Mouse (Mus musculus): ENCODE results near the gene Slc9a3r2. TPM values are rescaled to one million over a fixed set of nuclear protein-coding genes. Genes with fewer than 3 reads are reported as not detected.
"Not testable (repeated sequence)": the region's sequence is repeated elsewhere in the genome, so short reads cannot be mapped to it uniquely, and the experiment has no call there.

Slc9a3r2 gene
- polyA plus RNA-seq, 1 experiment from 2014 or later, result 56.6 TPM

DNA sequence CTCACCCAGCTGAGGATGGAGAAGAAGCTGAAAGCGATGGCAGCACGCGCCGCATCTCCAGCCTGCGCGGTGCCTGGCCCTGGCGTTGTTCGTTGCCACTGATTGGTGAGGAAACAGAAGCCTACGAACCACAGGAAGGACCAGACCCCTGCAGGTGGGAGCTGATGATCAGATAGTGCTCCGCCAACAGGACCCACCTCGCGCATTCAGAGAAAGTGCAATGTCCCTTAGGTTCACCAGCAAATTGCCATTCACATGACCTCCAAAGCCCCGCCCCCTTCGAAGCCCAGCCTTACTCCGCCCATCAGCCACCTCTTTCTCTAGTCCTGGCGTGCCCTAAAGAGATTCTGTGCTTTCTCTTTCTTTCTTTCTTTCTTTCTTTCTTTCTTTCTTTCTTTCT, 36.4 kb upstream of the Slc9a3r2 start:
- Histone ChIP-seq H3K9me3 (replicated peaks) (no peaks in the 10 kb centered on the region), H3K4me3 (0 out of 2 replicates have a peak overlapping the region, but pooled peaks have one; percentile 2), H3K4me2 (peak overlapping the region; percentile 53), H3K9ac (no peak overlapping the region), H3K27ac (ENCODE audit: poor library complexity, severe bottlenecking) (no peak overlapping the region), H3K4me1 (replicated peaks) (peaks cover 22% of the 10 kb centered on the region), H3K36me3 (peaks cover 10% of the 10 kb centered on the region), H3K27me3 (replicated peaks) (peaks cover 58% of the 10 kb centered on the region)
- peak; percentile 48; the same call in 1 of the 2 replicates for ATAC-seq (ENCODE audit: insufficient number of reproducible peaks, low FRiP score)
- whole genome bisulfite sequencing, result 25% methylated on average over 16 of the region's 16 CpGs

DNA sequence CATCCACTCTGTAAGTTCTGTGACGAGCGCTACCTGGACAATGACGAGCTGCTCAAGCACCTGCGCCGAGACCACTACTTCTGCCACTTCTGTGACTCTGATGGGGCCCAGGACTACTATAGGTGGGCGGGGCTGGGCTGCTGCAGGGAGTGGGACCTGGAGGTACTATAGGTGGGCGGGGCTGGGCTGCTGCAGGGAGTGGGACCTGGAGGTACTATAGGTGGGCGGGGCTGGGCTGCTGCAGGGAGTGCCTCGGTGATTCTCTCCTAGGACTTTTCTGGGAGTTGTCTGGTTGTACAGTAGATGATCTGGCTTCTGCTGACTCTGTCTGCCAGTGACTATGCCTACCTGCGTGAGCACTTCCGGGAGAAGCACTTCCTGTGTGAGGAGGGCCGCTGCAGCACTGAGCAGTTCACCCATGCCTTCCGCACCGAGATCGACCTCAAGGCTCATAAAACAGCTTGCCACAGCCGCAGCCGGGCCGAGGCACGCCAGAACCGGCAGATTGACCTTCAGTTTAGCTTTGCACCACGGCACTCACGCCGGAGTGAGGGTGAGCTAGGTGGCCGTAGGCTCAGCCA, 27.5 kb upstream of the Slc9a3r2 start:
- no peak overlapping the region for H3K27ac ChIP-seq (ENCODE audit: poor library complexity, severe bottlenecking)
- H3K9ac ChIP-seq, result no peak overlapping the region
- H3K9me3 ChIP-seq (replicated peaks), result no peaks in the 10 kb centered on the region
- peaks cover 62% of the 10 kb centered on the region for H3K36me3 ChIP-seq
- no peak overlapping the region for H3K4me3 ChIP-seq
- H3K4me2 ChIP-seq, result no peak overlapping the region
- no peak for ATAC-seq (ENCODE audit: insufficient number of reproducible peaks, low FRiP score)
- H3K27me3 ChIP-seq (replicated peaks), result no peaks in the 10 kb centered on the region
- 89% methylated on average over 24 of the region's 24 CpGs for WGBS
- H3K4me1 ChIP-seq (replicated peaks), result peaks cover 25% of the 10 kb centered on the region

DNA sequence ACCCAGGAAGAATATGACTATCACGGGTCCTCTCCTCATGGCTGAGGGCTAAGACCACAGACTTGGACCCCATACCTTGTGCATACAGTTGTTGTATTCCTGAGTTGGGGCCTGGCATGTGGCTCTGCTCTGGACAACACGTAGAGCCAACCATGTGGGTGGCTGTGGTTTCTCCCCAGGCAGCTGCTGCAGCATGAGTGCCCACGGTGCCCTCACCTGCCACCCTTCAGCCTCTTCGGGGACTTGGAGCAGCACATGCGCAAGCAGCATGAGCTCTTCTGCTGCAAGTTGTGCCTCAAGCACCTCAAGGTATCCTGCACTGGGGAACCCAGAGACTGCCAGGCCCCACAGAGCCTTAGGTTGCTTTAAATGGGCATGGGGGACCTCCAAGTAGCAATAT, 26.8 kb upstream of the Slc9a3r2 start:
- 92% methylated on average over 5 of the region's 5 CpGs for WGBS
- Histone ChIP-seq H3K4me2 (no peak overlapping the region), H3K4me3 (no peak overlapping the region), H3K4me1 (replicated peaks) (peaks cover 32% of the 10 kb centered on the region), H3K9me3 (replicated peaks) (no peaks in the 10 kb centered on the region), H3K36me3 (peaks cover 55% of the 10 kb centered on the region), H3K9ac (no peak overlapping the region), H3K27ac (ENCODE audit: poor library complexity, severe bottlenecking) (no peak overlapping the region), H3K27me3 (replicated peaks) (no peaks in the 10 kb centered on the region)
- ATAC-seq (ENCODE audit: insufficient number of reproducible peaks, low FRiP score), result no peak

DNA sequence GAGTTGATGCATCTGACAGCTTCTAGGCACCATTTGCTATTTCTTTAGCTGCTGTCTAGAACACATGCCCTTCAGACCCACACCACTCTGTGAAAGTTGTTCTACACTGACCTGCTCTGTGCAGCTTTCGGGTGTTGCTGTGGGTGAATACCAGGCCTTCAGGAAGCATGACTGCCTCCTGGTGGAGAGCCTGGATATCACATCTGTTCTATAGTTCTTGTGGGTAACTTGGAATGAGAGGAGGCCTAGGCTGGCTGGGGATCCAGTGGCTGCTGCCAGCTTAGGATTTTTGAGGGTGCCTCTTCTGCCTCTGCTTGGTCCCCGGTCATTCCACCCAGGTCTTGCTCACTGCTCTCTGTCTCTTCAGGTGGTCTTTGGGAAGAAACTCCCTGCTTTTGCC, 26.1 kb upstream of the Slc9a3r2 start:
- H3K4me1 ChIP-seq (replicated peaks), result peaks cover 39% of the 10 kb centered on the region
- H3K4me3 ChIP-seq, result no peak overlapping the region
- no peaks in the 10 kb centered on the region for H3K9me3 ChIP-seq (replicated peaks)
- no peak overlapping the region for H3K9ac ChIP-seq
- H3K27ac ChIP-seq (ENCODE audit: poor library complexity, severe bottlenecking), result no peak overlapping the region
- ATAC-seq (ENCODE audit: insufficient number of reproducible peaks, low FRiP score), result no peak
- peaks cover 49% of the 10 kb centered on the region for H3K36me3 ChIP-seq
- no peak overlapping the region for H3K4me2 ChIP-seq
- WGBS, result 67% methylated on average over 2 of the region's 2 CpGs
- no peaks in the 10 kb centered on the region for H3K27me3 ChIP-seq (replicated peaks)

DNA sequence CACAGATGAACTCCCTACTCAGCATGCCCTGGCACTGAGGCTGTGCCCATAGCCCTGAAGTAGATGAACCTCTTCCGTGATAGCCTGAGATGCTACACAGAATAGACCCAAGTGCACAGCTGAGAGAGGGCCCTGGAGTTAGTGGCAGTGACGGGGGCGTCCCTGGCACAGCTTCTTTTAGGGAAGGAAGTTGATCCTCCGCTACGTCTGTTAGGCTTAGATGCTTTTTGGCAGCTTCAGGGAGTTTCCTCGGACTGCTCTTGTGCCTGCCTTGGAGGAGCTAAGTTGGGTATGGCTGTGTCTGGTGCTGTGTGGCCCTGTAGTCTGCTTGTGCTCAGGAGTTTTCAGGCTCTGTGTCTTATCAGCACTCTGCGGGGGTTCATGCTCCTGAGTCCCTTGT, 24.1 kb upstream of the Slc9a3r2 start:
- H3K4me2 ChIP-seq, result no peak overlapping the region
- H3K9ac ChIP-seq, result 0 out of 2 replicates have a peak overlapping the region, but pooled peaks have one; percentile 0
- H3K27me3 ChIP-seq (replicated peaks), result no peaks in the 10 kb centered on the region
- WGBS, result 60% methylated on average over 7 of the region's 7 CpGs
- no peak for ATAC-seq (ENCODE audit: insufficient number of reproducible peaks, low FRiP score)
- H3K4me1 ChIP-seq (replicated peaks), result peaks cover 49% of the 10 kb centered on the region
- no peak overlapping the region for H3K27ac ChIP-seq (ENCODE audit: poor library complexity, severe bottlenecking)
- H3K4me3 ChIP-seq, result no peak overlapping the region
- peaks cover 30% of the 10 kb centered on the region for H3K36me3 ChIP-seq
- no peaks in the 10 kb centered on the region for H3K9me3 ChIP-seq (replicated peaks)

DNA sequence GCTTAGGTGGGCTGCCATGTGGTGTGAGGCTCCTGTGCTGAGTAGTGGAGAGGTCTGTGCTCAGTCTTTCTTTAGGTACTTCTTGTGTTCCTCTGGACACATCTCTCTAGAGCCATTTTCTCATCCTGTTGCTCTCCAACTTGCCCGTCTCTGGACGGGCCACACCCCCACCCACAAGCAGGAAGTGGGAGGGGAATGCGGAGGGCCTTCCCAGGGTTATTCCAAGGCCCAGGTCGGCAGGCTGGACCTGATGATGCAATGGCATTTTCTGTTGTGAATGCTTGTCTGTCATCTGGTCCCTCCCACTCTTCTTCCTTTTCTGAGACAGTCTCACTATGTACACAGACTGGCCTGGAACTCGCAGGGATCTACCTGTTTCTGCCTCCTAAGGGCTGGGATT, 22.0 kb upstream of the Slc9a3r2 start:
- Histone ChIP-seq H3K36me3 (peaks cover 9% of the 10 kb centered on the region), H3K4me2 (peak overlapping the region; percentile 26), H3K4me1 (replicated peaks) (peaks cover 55% of the 10 kb centered on the region), H3K9me3 (replicated peaks) (no peaks in the 10 kb centered on the region), H3K27ac (ENCODE audit: poor library complexity, severe bottlenecking) (no peak overlapping the region), H3K9ac (no peak overlapping the region), H3K4me3 (no peak overlapping the region), H3K27me3 (replicated peaks) (no peaks in the 10 kb centered on the region)
- no peak for ATAC-seq (ENCODE audit: insufficient number of reproducible peaks, low FRiP score)
- WGBS, result 25% methylated on average over 5 of the region's 5 CpGs

DNA sequence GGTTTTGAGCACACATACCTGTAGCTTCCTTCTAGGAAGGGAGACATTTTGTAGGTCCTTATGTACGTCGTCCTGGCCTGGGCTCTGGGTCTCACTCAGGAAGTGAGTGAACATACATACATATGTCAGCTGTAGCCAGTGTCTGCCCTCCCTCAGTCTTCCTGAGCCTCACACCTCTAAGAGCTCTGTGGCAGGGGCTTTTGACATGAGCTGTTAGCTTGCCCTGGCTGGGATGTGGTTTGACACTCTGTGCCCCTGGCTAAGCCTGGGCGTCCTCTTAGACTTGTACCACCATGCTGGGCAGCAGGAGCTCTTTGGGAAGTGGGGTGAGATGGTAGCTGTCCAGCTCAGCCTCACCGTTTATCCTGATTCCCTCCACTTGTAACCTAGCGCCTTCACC, 21.2 kb upstream of the Slc9a3r2 start:
- Histone ChIP-seq H3K4me1 (replicated peaks) (peaks cover 55% of the 10 kb centered on the region), H3K27me3 (replicated peaks) (no peaks in the 10 kb centered on the region), H3K4me3 (peak overlapping the region; percentile 97; the same call in 1 of the 2 replicates), H3K9ac (peak overlapping the region; percentile 98; the same call in 1 of the 2 replicates), H3K9me3 (replicated peaks) (no peaks in the 10 kb centered on the region), H3K4me2 (peak overlapping the region; percentile 90), H3K27ac (ENCODE audit: poor library complexity, severe bottlenecking) (no peak overlapping the region; the same call in 1 of the 2 replicates), H3K36me3 (peaks cover under 1% of the 10 kb centered on the region)
- ATAC-seq (ENCODE audit: insufficient number of reproducible peaks, low FRiP score), result no peak
- WGBS, result 65% methylated on average over 5 of the region's 5 CpGs

DNA sequence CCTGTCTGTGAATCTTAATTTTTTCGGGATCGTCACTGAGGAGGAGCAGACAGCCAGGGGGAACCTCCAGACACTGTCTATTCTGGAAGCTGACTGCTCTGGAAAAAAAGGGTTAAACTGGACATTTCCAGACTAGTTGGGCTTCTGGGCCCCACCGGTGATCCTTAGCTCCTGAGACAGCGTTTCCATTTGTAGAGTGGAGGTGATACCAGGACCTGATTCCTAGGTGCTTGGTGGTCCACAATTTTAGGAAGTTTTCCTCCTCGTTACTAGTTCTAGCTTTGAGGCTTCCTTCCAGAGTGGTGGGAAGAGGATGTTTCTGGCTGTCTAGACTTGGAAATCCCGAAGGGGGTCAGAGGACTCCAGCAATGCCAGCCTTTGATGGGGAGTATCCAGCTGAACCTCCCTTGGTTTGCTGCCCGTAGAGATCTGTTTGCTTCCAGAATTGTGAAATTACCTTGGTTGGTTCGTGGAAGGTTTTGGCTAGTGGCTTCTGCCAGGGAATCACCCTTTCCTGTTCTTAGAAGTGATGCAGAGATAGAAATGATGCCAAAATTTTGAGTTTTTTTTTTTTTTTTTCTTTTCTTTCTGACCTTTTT, 20.2 kb upstream of the Slc9a3r2 start:
- Histone ChIP-seq H3K9me3 (replicated peaks) (no peaks in the 10 kb centered on the region), H3K27me3 (replicated peaks) (no peaks in the 10 kb centered on the region; the same call in 1 of the 2 replicates), H3K9ac (peak overlapping the region; percentile 98), H3K27ac (ENCODE audit: poor library complexity, severe bottlenecking) (peak overlapping the region; percentile 84), H3K4me1 (replicated peaks) (peaks cover 47% of the 10 kb centered on the region), H3K36me3 (no peaks in the 10 kb centered on the region), H3K4me2 (peak overlapping the region; percentile 90), H3K4me3 (peak overlapping the region; percentile 97)
- 12% methylated on average over 8 of the region's 8 CpGs for WGBS
- no peak for ATAC-seq (ENCODE audit: insufficient number of reproducible peaks, low FRiP score)

DNA sequence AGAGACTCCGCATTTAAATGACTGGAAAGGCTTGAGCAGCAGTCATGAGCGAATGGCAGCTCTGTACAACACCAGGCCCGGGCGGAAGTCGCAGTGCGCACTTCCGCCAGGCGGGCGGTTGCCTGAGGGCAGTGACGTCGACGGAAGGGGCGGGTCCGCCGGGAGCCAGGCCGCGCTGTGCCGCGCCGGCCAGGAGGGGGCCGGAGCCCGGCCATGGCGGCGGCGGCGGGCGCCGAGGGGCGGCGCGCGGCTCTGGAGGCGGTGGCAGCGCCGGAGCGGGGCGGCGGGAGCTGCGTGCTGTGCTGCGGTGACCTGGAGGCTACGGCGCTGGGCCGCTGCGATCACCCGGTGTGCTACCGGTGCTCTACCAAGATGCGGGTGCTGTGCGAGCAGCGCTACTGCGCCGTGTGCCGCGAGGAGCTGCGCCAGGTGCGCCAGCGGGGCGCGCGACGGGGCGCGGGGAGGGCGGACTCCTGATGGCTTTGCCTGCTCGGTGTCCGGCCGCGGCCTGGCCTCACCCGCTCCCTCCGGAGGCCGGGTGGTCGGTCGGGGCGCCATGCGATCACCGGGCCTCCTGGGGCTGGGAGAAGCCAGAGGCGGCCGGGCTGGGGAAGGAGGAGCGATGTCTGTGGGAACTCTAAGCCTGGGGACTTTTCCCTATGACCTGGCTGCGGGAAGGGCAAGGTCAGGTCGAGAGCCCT, 19.6 kb upstream of the Slc9a3r2 start, which contains the start of gene Zfp598:
Gene Zfp598, plus strand, starts transcription at position 143 of the 701 bp plus-strand sequence.
- no peaks in the 10 kb centered on the region for H3K36me3 ChIP-seq
- H3K27ac ChIP-seq (ENCODE audit: poor library complexity, severe bottlenecking), result peak within 1 kb of the TSS; percentile 84
- peak within 1 kb of the TSS; percentile 97 for H3K4me3 ChIP-seq
- peaks cover 47% of the 10 kb centered on the region for H3K4me1 ChIP-seq (replicated peaks)
- under 1% methylated on average over 75 of the region's 80 CpGs for WGBS
- H3K4me2 ChIP-seq, result peak within 1 kb of the TSS; percentile 90
- H3K9ac ChIP-seq, result peak within 1 kb of the TSS; percentile 98
- ATAC-seq (ENCODE audit: insufficient number of reproducible peaks, low FRiP score), result peak; percentile 98
- no peaks in the 10 kb centered on the region; the same call in 1 of the 2 replicates for H3K27me3 ChIP-seq (replicated peaks)
- no peaks in the 10 kb centered on the region for H3K9me3 ChIP-seq (replicated peaks)

DNA sequence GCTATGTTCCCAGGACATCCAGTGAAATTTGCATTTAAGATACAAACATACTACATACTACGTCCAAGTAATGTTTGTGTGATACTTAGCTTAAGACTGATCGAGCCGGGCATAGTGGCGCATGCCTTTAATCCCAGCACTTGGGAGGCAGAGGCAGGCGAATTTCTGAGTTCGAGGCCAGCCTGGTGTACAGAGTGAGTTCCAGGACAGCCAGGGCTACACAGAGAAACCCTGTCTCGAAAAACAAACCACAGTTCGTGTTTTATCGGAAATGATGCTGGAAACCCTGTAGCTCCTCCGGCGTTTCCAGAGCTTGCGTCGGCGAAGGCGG, 19.1 kb upstream of the Slc9a3r2 start:
- Histone ChIP-seq H3K9ac (peak overlapping the region; percentile 98), H3K4me3 (peak overlapping the region; percentile 97), H3K4me2 (peak overlapping the region; percentile 90), H3K27ac (ENCODE audit: poor library complexity, severe bottlenecking) (peak overlapping the region; percentile 84), H3K4me1 (replicated peaks) (peaks cover 43% of the 10 kb centered on the region)
- not testable (repeated sequence) for ATAC-seq (ENCODE audit: insufficient number of reproducible peaks, low FRiP score); H3K9me3 ChIP-seq (replicated peaks); H3K36me3 ChIP-seq; H3K27me3 ChIP-seq (replicated peaks)
- 11% methylated on average over 15 of the region's 15 CpGs for WGBS

DNA sequence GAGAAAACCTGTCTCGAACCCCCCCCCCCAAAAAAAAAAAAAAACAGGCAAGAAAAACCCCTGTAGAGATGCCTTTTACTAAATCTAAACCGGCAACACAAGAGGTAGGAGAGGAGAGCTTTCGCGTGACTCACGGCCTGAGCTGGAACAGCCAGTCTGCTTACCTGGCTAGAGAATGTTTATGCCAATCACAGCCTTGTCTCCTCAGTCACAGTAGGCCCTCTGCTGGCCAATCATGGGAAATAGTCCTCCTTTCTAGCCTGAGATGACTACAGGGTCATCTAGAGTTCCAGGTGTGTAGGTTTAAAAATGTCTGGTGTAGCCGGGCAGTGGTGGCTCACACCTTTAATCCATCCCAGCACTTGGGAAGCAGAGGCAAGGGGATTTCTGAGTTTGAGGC, 17.3 kb upstream of the Slc9a3r2 start:
- H3K4me2 ChIP-seq, result no peak overlapping the region
- 21% methylated on average over 6 of the region's 6 CpGs for WGBS
- no peak overlapping the region for H3K9ac ChIP-seq
- ATAC-seq (ENCODE audit: insufficient number of reproducible peaks, low FRiP score), result no peak
- no peak overlapping the region for H3K27ac ChIP-seq (ENCODE audit: poor library complexity, severe bottlenecking)
- H3K27me3 ChIP-seq (replicated peaks), result peaks cover 10% of the 10 kb centered on the region; the same call in 1 of the 2 replicates
- H3K4me3 ChIP-seq, result no peak overlapping the region
- peaks cover 29% of the 10 kb centered on the region for H3K4me1 ChIP-seq (replicated peaks)
- H3K9me3 ChIP-seq (replicated peaks), result no peaks in the 10 kb centered on the region
- no peaks in the 10 kb centered on the region for H3K36me3 ChIP-seq

Measured in heart, embryonic 12.5 days (tissue).